Mouse (Mus musculus) cerebral cortex, adult 2 months (tissue): ENCODE results near the gene Tmem237.

Source experiments
- WGBS: fragments of 180-500 bp; shearing (Covaris S2); methylation state at CpG from one replicate; pipeline ENCODE4 v1.1.7; 2018; 5-methylcytosine and 5-hydroxymethylcytosine counted together

Gene Tmem237

DNA sequence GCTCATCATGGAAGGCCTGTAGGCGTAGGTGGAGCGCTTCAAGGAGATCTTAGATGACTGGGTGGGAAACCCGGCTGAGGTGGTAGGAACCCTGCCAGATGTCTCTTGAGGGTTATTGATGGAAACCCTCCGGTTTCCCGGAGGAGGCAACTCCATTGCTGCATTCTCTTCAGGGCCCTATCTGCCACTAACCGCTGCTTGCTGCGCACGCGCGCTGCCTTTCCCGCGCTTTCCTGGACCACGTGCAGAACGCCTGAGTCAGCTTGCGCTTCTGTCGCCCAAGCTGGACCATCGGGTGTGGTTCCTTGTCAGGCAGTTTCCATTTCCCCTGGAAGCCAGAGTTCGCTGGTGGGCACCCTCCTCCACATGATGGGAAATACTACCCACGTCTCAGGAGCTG lies 25.5 kb downstream of the Tmem237 start, which contains the start of gene C2cd6:
Gene C2cd6 (minus strand): TSS at position 196 of the 400 bp plus-strand sequence.
- WGBS: 95% methylated on average over 19 of the region's 19 CpGs

DNA sequence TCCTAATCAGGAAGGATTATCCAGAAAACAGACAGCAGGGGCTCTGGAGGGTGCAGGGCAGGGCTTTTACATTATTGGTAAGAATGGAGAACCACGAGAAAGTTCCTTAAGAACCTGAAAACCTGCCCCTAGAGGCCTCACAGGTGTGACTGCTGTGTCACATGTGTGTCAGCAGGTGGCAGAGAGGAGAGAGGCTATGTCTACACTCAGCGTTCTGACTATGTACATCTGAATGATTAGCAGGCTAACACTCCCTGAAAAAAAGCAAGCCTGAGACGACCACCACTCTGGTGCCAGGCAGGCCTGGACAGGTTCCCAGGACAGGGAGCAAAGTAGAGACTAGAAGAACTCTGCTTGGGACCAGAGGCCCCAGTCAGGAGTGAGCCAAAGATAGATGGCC lies 49.3 kb downstream of the Tmem237 start:
- 59% methylated on average over 3 of the region's 3 CpGs for WGBS

DNA sequence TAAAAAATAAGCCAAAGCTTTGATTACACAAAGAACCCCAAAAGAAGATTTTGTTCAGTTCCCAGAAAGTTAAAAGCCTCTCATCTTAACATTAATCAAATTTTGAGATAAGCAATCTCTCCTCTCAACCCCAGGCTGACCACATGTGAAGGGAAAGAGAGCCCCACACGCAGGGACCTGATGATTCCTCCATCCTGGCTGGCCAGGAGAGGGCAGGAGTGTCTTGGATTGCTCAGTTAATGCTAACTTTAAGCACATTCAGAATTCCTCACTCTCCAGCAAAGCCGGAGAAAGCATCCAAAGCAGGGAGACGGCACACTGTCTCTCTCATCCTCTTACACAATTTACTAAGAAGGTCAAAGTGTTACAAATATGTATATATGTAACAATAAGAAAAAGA lies 52.2 kb downstream of the Tmem237 start:
- WGBS: 11% methylated on average over 3 of the region's 3 CpGs

DNA sequence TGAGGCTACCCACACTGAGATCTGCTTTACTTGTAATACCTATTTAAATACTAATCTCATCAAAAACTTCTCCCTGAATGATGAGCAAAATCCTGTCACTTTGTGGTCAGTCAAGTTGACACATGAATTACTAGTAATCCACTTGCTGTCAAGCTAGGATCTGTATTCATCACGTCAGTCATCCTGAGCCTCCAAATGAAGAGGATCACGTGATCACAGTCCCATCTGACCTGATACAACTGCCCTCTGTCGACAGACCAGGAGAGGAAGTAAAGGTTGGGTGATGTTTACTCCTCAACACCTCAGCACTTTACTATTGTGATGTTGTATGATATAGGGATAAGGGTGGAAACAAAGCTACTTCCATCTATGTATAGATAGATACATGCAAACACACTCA lies 56.5 kb downstream of the Tmem237 start:
- 69% methylated on average over 3 of the region's 3 CpGs for WGBS

DNA sequence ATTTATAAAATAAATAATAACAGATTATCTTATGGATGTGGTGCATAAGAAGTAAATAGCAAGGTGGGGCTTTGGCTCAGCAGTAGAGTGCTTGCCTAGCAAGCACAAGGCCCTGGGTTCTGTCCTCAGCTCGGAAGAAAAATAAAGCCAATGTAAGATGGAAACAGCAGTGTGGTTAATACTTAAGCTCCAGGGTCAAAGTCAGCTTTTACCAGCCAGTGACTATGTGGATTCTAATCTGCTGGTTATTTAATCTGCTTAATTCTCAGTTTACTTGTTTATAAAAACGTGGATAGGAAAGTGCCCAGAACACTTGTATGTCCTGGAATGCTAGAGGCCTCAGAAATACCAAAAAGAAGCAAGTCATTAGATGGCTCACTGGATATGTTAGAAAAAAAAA lies 63.3 kb downstream of the Tmem237 start:
- WGBS: 76% methylated on average over 2 of the region's 2 CpGs

DNA sequence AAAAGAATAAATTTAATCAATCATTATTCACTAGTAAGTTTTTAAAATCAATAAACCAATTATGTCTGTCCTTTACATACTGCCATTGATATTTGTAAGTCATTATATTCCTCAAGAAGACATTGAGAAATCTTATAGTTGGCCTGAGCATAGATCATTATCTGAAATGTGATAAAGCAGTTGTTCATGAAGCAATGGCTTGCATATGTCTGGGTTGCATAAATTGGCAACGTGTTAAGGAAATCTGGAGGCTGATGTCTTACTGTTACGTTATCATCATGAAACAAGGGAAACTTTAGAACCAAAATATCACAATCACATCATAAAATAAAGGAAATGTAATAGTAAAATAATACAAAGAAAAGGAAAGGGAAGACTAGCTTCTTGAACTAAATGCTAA lies 68.9 kb downstream of the Tmem237 start:
- 40% methylated on average over 2 of the region's 2 CpGs for WGBS
